Mouse (Mus musculus) lung, adult 2 months (tissue): Measurements from ENCODE around the gene Snai1.

Experiments used
- CTCF ChIP-seq: fragments of 200-500 bp; IDR thresholded peaks from 2 replicates; pipeline ENCODE4 v1.5.1; 2011; ENCODE audit warnings: mild to moderate bottlenecking, low read length, control low read depth; ENCODE audit not compliant: insufficient read depth
- POLR2A ChIP-seq: fragments of 200-500 bp; IDR thresholded peaks from 2 replicates; pipeline ENCODE4 v1.6.1; 2011; ENCODE audit warnings: low read depth, mild to moderate bottlenecking, control low read depth, low read length, borderline replicate concordance; ENCODE audit errors: extremely low read depth

DNA sequence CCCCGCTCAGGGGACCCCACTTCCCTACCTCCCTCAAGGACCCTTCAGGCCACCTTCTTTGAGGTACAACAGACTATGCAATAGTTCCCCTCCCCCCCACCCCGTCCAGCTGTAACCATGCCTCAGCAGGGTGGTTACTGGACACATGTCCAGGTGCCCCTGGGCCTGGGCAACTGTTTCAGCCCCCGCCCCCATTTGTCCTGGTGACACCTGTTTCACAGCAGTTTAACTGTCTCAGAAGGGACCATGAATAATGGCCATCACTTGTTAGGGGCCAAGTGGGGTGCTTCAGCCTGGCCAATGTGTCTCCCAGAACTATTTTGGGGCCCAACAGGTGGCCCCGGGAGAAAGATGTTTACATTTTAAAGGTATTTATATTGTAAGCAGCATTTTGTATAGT, 4.4 kb downstream of the Snai1 start:
- TF ChIP-seq POLR2A (no peak), CTCF (no peak)
